Mouse (Mus musculus): ENCODE data around the gene Rpusd1. TPM values are rescaled to one million over a fixed set of nuclear protein-coding genes. Genes with fewer than 3 reads are reported as not detected.

Rpusd1 gene
- 1 to 10 TPM; 4.2 to 5.1 TPM for total RNA-seq (2021)
- polyA plus RNA-seq (2012; rRNA removed) = 18.0 and 18.3 TPM in 2 replicates
- long read RNA-seq, transcript Rpusd1-202 (5 exons, 1,531 nt) = major isoform, 5 of 9 reads
- long read RNA-seq, partial matches to known transcripts = 1 of 9 reads
- long read RNA-seq, other reads (novel, unspliced or antisense) = 0 of 9 reads

- no peaks in the 10 kb centered on the region for H3K79me2 ChIP-seq (replicated peaks; ENCODE audit: control insufficient read depth, insufficient read depth, low read length)
- DNase-seq = peak; percentile 98 to 99
- peak within 1 kb of the TSS; percentile 72 for H3K27ac ChIP-seq
- intact Hi-C loops (cut with DNase I) = no loop called here
- TF ChIP-seq POLR2A (IDR thresholded peaks at IDR 0.05; ENCODE audit: insufficient read depth, low read depth, low read length) = peak; percentile 93
- no peak for TF ChIP-seq CTCF (IDR thresholded peaks at IDR 0.05)
- TF ChIP-seq EP300 (IDR thresholded peaks at IDR 0.05; ENCODE audit: insufficient read depth, low read depth, low read length) = 0 out of 2 replicates have a peak, but pooled peaks have one; percentile 6
- peak within 1 kb of the TSS; percentile 88 for H3K9ac ChIP-seq (ENCODE audit: low read depth, low read length)
- H3K4me1 ChIP-seq (ENCODE audit: control insufficient read depth, insufficient read depth, low read length) = peaks cover 4% of the 10 kb centered on the region
- H3K36me3 ChIP-seq (ENCODE audit: control insufficient read depth, insufficient read depth, low read length) = no peaks in the 10 kb centered on the region
- under 1% methylated on average over 37 of the region's 37 CpGs for WGBS
- H3K27me3 ChIP-seq (ENCODE audit: control insufficient read depth, insufficient read depth, low read length) = no peaks in the 10 kb centered on the region
- H3K4me3 ChIP-seq = peak within 1 kb of the TSS; percentile 67
Measured at GRCm38 (mm10) chr17:25727265-25728008, at the start of gene Rpusd1, which contains the start of gene Chtf18. Gene Rpusd1, plus strand, starts transcription at chr17:25727670. Gene Chtf18, minus strand, starts transcription at chr17:25727419.

- 63% methylated on average over 6 of the region's 6 CpGs for WGBS
- intact Hi-C loops (cut with DNase I) = no loop called here
- no peak overlapping the region for H3K4me3 ChIP-seq
- no peaks in the 10 kb centered on the region for H3K79me2 ChIP-seq (replicated peaks; ENCODE audit: control insufficient read depth, insufficient read depth, low read length)
- no peak overlapping the region for H3K9ac ChIP-seq (ENCODE audit: low read depth, low read length)
- no peak for DNase-seq
- H3K27me3 ChIP-seq (ENCODE audit: control insufficient read depth, insufficient read depth, low read length) = 0 out of 2 replicates have a peak, but pooled peaks cover 1% of the 10 kb centered on the region
- no peaks in the 10 kb centered on the region for H3K4me1 ChIP-seq (ENCODE audit: control insufficient read depth, insufficient read depth, low read length)
- no peaks in the 10 kb centered on the region for H3K36me3 ChIP-seq (ENCODE audit: control insufficient read depth, insufficient read depth, low read length)
- TF ChIP-seq EP300 (IDR thresholded peaks at IDR 0.05; ENCODE audit: insufficient read depth, low read depth, low read length) (no peak), POLR2A (IDR thresholded peaks at IDR 0.05; ENCODE audit: insufficient read depth, low read depth, low read length) (no peak), CTCF (IDR thresholded peaks at IDR 0.05) (no peak)
- no peak overlapping the region for H3K27ac ChIP-seq
Measured at GRCm38 (mm10) chr17:25677969-25678368, 49.5 kb upstream of the Rpusd1 start.

GRCm38 (mm10) chr17:25679818-25680217, 47.7 kb upstream of the Rpusd1 start:
- H3K9ac ChIP-seq (ENCODE audit: low read depth, low read length) = no peak overlapping the region
- 0 out of 2 replicates have a peak, but pooled peaks cover 1% of the 10 kb centered on the region for H3K27me3 ChIP-seq (ENCODE audit: control insufficient read depth, insufficient read depth, low read length)
- no peak overlapping the region for H3K4me3 ChIP-seq
- H3K79me2 ChIP-seq (replicated peaks; ENCODE audit: control insufficient read depth, insufficient read depth, low read length) = no peaks in the 10 kb centered on the region
- intact Hi-C loops (cut with DNase I) = no loop called here
- TF ChIP-seq POLR2A (IDR thresholded peaks at IDR 0.05; ENCODE audit: insufficient read depth, low read depth, low read length) (no peak), EP300 (IDR thresholded peaks at IDR 0.05; ENCODE audit: insufficient read depth, low read depth, low read length) (no peak), CTCF (IDR thresholded peaks at IDR 0.05) (no peak)
- no peak for DNase-seq
- WGBS = 18% methylated on average over 5 of the region's 5 CpGs
- no peaks in the 10 kb centered on the region for H3K36me3 ChIP-seq (ENCODE audit: control insufficient read depth, insufficient read depth, low read length)
- H3K4me1 ChIP-seq (ENCODE audit: control insufficient read depth, insufficient read depth, low read length) = no peaks in the 10 kb centered on the region
- H3K27ac ChIP-seq = no peak overlapping the region

GRCm38 (mm10) chr17:25681636-25682035, 45.8 kb upstream of the Rpusd1 start:
- Histone ChIP-seq H3K9ac (ENCODE audit: low read depth, low read length) (no peak overlapping the region), H3K4me1 (ENCODE audit: control insufficient read depth, insufficient read depth, low read length) (no peaks in the 10 kb centered on the region), H3K27me3 (ENCODE audit: control insufficient read depth, insufficient read depth, low read length) (0 out of 2 replicates have a peak, but pooled peaks cover 1% of the 10 kb centered on the region), H3K27ac (no peak overlapping the region), H3K36me3 (ENCODE audit: control insufficient read depth, insufficient read depth, low read length) (no peaks in the 10 kb centered on the region), H3K4me3 (no peak overlapping the region), H3K79me2 (replicated peaks; ENCODE audit: control insufficient read depth, insufficient read depth, low read length) (no peaks in the 10 kb centered on the region)
- DNase-seq = peak in 1 of 2 experiments; percentile 27
- intact Hi-C loops (cut with DNase I) = no loop called here
- 68% methylated on average over 4 of the region's 4 CpGs for WGBS
- no peak for TF ChIP-seq CTCF (IDR thresholded peaks at IDR 0.05)
- TF ChIP-seq POLR2A (IDR thresholded peaks at IDR 0.05; ENCODE audit: insufficient read depth, low read depth, low read length) = no peak
- TF ChIP-seq EP300 (IDR thresholded peaks at IDR 0.05; ENCODE audit: insufficient read depth, low read depth, low read length) = no peak

- Histone ChIP-seq H3K27me3 (ENCODE audit: control insufficient read depth, insufficient read depth, low read length) (no peaks in the 10 kb centered on the region), H3K4me1 (ENCODE audit: control insufficient read depth, insufficient read depth, low read length) (no peaks in the 10 kb centered on the region), H3K9ac (ENCODE audit: low read depth, low read length) (no peak overlapping the region), H3K27ac (no peak overlapping the region), H3K79me2 (replicated peaks; ENCODE audit: control insufficient read depth, insufficient read depth, low read length) (no peaks in the 10 kb centered on the region), H3K4me3 (no peak overlapping the region), H3K36me3 (ENCODE audit: control insufficient read depth, insufficient read depth, low read length) (no peaks in the 10 kb centered on the region)
- DNase-seq = no peak
- 34% methylated on average over 7 of the region's 7 CpGs for WGBS
- TF ChIP-seq CTCF (IDR thresholded peaks at IDR 0.05) = peak; percentile 30
- TF ChIP-seq POLR2A (IDR thresholded peaks at IDR 0.05; ENCODE audit: insufficient read depth, low read depth, low read length) = no peak
- TF ChIP-seq EP300 (IDR thresholded peaks at IDR 0.05; ENCODE audit: insufficient read depth, low read depth, low read length) = no peak
- intact Hi-C loops (cut with DNase I) = no loop called here
Measured at GRCm38 (mm10) chr17:25686323-25686722, 41.1 kb upstream of the Rpusd1 start.

- H3K27ac ChIP-seq = no peak overlapping the region
- TF ChIP-seq POLR2A (IDR thresholded peaks at IDR 0.05; ENCODE audit: insufficient read depth, low read depth, low read length) (no peak), CTCF (IDR thresholded peaks at IDR 0.05) (no peak), EP300 (IDR thresholded peaks at IDR 0.05; ENCODE audit: insufficient read depth, low read depth, low read length) (no peak)
- H3K4me3 ChIP-seq = no peak overlapping the region
- no peaks in the 10 kb centered on the region for H3K36me3 ChIP-seq (ENCODE audit: control insufficient read depth, insufficient read depth, low read length)
- no peak overlapping the region for H3K9ac ChIP-seq (ENCODE audit: low read depth, low read length)
- intact Hi-C loops (cut with DNase I) = no loop called here
- no peaks in the 10 kb centered on the region for H3K79me2 ChIP-seq (replicated peaks; ENCODE audit: control insufficient read depth, insufficient read depth, low read length)
- H3K27me3 ChIP-seq (ENCODE audit: control insufficient read depth, insufficient read depth, low read length) = no peaks in the 10 kb centered on the region
- no peak for DNase-seq
- no peaks in the 10 kb centered on the region for H3K4me1 ChIP-seq (ENCODE audit: control insufficient read depth, insufficient read depth, low read length)
- 81% methylated on average over 4 of the region's 4 CpGs for WGBS
Measured at GRCm38 (mm10) chr17:25688922-25689321, 38.5 kb upstream of the Rpusd1 start.
